Mouse (Mus musculus) liver, embryonic 11.5 days (tissue): ENCODE data around the gene Twnk. TPM values are rescaled to one million over a fixed set of nuclear protein-coding genes. Genes with fewer than 3 reads are reported as not detected.
"Not testable (repeated sequence)": the region's sequence is repeated elsewhere in the genome, so short reads cannot be mapped to it uniquely, and the experiment has no call there.

Experiments
- ATAC-seq: fragments of 200-750 bp; cut with Nextera tagmentation; replicated peaks from 2 replicates; pipeline ENCODE4 v1.8.0; 2017; ENCODE audit warnings: moderate number of reproducible peaks, mild to moderate bottlenecking, moderate TSS enrichment, moderate library complexity; ENCODE audit not compliant: low FRiP score
- DNase-seq: peaks from one replicate; pipeline ENCODE4 v3.0.0-alpha.2; 2017; ENCODE audit warnings: low spot score
- H3K27ac ChIP-seq: fragments of 300-500 bp; sonication (generic); 2 replicates; pipeline ENCODE4 v1.5.1; 2014; ENCODE audit warnings: mild to moderate bottlenecking, low read depth, low read length, control low read depth
- H3K27me3 ChIP-seq: fragments of 300-500 bp; sonication (generic); replicated peaks from 2 replicates; pipeline ENCODE4 v1.6.1; 2014; ENCODE audit warnings: low read length, mixed read lengths; ENCODE audit not compliant: control insufficient read depth, insufficient read depth
- H3K36me3 ChIP-seq: fragments of 300-500 bp; sonication (generic); 2 replicates; pipeline ENCODE4 v1.6.1; 2014; ENCODE audit warnings: mild to moderate bottlenecking, low read length, moderate library complexity, mixed read lengths; ENCODE audit not compliant: control insufficient read depth, insufficient read depth
- H3K4me1 ChIP-seq: fragments of 300-500 bp; sonication (generic); replicated peaks from 2 replicates; pipeline ENCODE4 v1.6.1; 2014; ENCODE audit warnings: low read length, mixed read lengths; ENCODE audit not compliant: control insufficient read depth, insufficient read depth
- H3K4me2 ChIP-seq: fragments of 300-500 bp; sonication (generic); 2 replicates; pipeline ENCODE4 v1.6.1; 2014; ENCODE audit warnings: mild to moderate bottlenecking, control low read depth, moderate library complexity
- H3K4me3 ChIP-seq: fragments of 300-500 bp; sonication (generic); 2 replicates; pipeline ENCODE4 v1.5.1; 2014; ENCODE audit warnings: low read depth, low read length, control low read depth
- H3K9ac ChIP-seq: fragments of 300-500 bp; sonication (generic); 2 replicates; pipeline ENCODE4 v1.6.1; 2014; ENCODE audit warnings: low read depth, low read length, control low read depth
- H3K9me3 ChIP-seq: fragments of 300-500 bp; sonication (generic); 2 replicates; pipeline ENCODE4 v1.6.1; 2016; ENCODE audit warnings: low read length, inconsistent platforms, mixed read lengths; ENCODE audit not compliant: control insufficient read depth
- WGBS: fragments of 180-500 bp; shearing (Covaris S2); extraction: QIAGEN DNeasy Blood & Tissue Kit; methylation state at CpG from one replicate; pipeline ENCODE4 v1.1.7; 2014; 5-methylcytosine and 5-hydroxymethylcytosine counted together
- polyA plus RNA-seq: library from polyadenylated mRNA; unstranded; fragments of >200 nt; fragmentation: Nextera tagmentation; extraction: Ambion mirVana; gene quantifications from 2 replicates; pipeline ENCODE4 v1.2.1, GENCODE M21; 2014

Gene Twnk
- polyA plus RNA-seq, 1 experiment from 2014 or later, result 25.1 TPM

- no peaks in the 10 kb centered on the region; the same call in 1 of the 2 replicates for H3K36me3 ChIP-seq
- peaks cover 6% of the 10 kb centered on the region for H3K27me3 ChIP-seq
- H3K9ac ChIP-seq, result no peak overlapping the region
- no peak for DNase-seq
- no peak overlapping the region for H3K27ac ChIP-seq
- H3K4me2 ChIP-seq, result no peak overlapping the region
- no peak for ATAC-seq
- peaks cover 8% of the 10 kb centered on the region; the same call in 1 of the 2 replicates for H3K4me1 ChIP-seq
- WGBS, result 59% methylated on average over 17 of the region's 17 CpGs
- 0 out of 2 replicates have a peak overlapping the region, but pooled peaks have one; percentile 1 for H3K4me3 ChIP-seq
- H3K9me3 ChIP-seq, result no peaks in the 10 kb centered on the region
These were observed 27.3 kb downstream of the Twnk start for GRCm38 (mm10) chr19:45032570-45033332.

DNA sequence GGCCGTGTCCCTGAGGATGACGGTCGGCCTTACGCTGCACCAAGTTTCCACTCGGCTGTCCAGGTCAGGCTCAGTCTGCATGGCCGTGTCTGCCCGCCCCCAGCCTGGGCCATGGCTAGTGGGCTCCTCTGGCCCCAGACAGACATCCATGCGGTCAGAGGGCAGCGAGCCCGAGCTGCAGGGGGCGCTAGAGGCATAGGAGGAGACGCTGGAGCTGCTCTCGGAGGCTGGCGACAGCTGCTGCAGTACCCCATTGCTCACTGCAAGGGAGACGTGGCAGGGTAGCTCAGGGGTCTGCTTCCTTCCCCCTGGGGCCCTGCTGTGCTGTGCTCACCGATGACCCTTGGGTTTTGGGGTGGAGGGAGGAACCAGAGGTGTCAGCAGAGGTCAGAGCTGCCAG lies 31.4 kb downstream of the Twnk start:
- no peak overlapping the region for H3K9ac ChIP-seq
- H3K36me3 ChIP-seq, result no peaks in the 10 kb centered on the region
- H3K9me3 ChIP-seq, result no peaks in the 10 kb centered on the region
- peaks cover 34% of the 10 kb centered on the region for H3K27me3 ChIP-seq
- WGBS, result 34% methylated on average over 16 of the region's 16 CpGs
- no peak overlapping the region for H3K27ac ChIP-seq
- DNase-seq, result peak; percentile 63
- H3K4me3 ChIP-seq, result no peak overlapping the region
- ATAC-seq, result peak; percentile 63; the same call in 1 of the 2 replicates
- H3K4me1 ChIP-seq, result no peaks in the 10 kb centered on the region; the same call in 1 of the 2 replicates
- no peak overlapping the region; the same call in 1 of the 2 replicates for H3K4me2 ChIP-seq

- not testable (repeated sequence) for H3K4me1 ChIP-seq, DNase-seq, ATAC-seq, H3K9ac ChIP-seq, H3K27ac ChIP-seq, H3K9me3 ChIP-seq, H3K36me3 ChIP-seq, H3K4me3 ChIP-seq, H3K4me2 ChIP-seq
- H3K27me3 ChIP-seq, result peaks cover 37% of the 10 kb centered on the region
- WGBS, result 81% methylated on average over 7 of the region's 7 CpGs
These were observed 32.7 kb downstream of the Twnk start for GRCm38 (mm10) chr19:45038198-45038597.

GRCm38 (mm10) chr19:45040214-45040613 lies 34.8 kb downstream of the Twnk start:
- WGBS, result 44% methylated on average over 13 of the region's 13 CpGs
- Histone ChIP-seq H3K27me3 (peaks cover 50% of the 10 kb centered on the region), H3K4me1 (no peaks in the 10 kb centered on the region; the same call in 1 of the 2 replicates), H3K36me3 (no peaks in the 10 kb centered on the region), H3K27ac (no peak overlapping the region), H3K9ac (no peak overlapping the region), H3K4me2 (no peak overlapping the region), H3K4me3 (no peak overlapping the region), H3K9me3 (no peaks in the 10 kb centered on the region)
- DNase-seq (no peak), ATAC-seq (no peak)

DNA sequence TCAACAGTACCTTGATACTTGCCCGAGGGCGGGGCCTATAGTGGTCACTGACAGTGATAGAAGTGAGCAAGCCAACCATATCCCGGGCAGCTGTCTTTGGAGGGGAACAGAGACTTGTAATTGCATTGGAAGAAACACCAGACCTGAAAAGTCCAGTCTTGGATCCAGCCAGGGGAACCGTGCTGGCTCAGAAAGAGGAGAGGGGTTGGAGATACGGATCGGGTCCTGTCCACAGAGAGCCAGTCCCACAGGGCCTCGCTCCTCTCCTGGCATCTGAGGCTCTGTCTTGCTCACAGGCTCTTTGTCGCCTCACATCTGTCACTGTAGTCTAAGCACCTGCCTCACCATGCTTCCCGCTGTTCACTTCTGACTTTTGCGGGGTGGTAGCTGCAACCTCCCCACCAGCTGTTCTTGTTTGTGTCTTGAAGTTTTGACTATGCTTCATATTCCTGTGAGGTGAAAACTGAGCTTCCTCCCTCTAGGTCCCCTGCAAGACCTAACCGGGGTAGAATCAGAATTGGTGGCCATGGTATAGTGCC lies 39.0 kb downstream of the Twnk start:
- Histone ChIP-seq H3K4me2 (no peak overlapping the region), H3K9me3 (no peaks in the 10 kb centered on the region), H3K4me1 (peaks cover 20% of the 10 kb centered on the region), H3K27ac (no peak overlapping the region), H3K36me3 (no peaks in the 10 kb centered on the region), H3K4me3 (no peak overlapping the region), H3K27me3 (peaks cover 61% of the 10 kb centered on the region), H3K9ac (no peak overlapping the region)
- DNase-seq (no peak), ATAC-seq (no peak)
- WGBS, result 55% methylated on average over 11 of the region's 11 CpGs

DNA sequence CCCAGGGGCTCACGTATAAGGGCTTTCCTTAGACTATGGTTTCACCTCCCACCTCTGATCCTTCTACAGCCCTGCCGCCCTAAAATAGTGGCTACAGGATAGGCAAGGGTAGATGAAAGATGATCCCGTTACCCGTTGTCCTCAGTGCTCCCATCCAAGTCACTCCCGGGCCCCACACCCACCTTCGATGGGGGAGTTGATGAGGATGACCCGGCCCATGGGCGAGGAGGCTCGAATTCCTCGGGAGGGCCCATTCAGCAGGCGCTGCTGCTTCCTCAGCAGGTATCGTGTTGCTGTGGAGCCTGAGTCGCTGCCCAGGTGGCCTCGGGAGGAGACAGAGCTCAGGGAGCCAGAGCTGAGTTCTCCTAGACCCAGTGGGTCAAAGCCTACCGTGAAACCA lies 39.8 kb downstream of the Twnk start:
- H3K36me3 ChIP-seq, result no peaks in the 10 kb centered on the region
- H3K27me3 ChIP-seq, result peaks cover 58% of the 10 kb centered on the region
- no peak overlapping the region for H3K27ac ChIP-seq
- H3K9ac ChIP-seq, result no peak overlapping the region
- no peak overlapping the region for H3K4me3 ChIP-seq
- WGBS, result 36% methylated on average over 15 of the region's 15 CpGs
- ATAC-seq, result no peak
- no peak for DNase-seq
- no peaks in the 10 kb centered on the region for H3K9me3 ChIP-seq
- peaks cover 20% of the 10 kb centered on the region for H3K4me1 ChIP-seq
- no peak overlapping the region for H3K4me2 ChIP-seq

- no peaks in the 10 kb centered on the region for H3K36me3 ChIP-seq
- H3K4me2 ChIP-seq, result peak within 1 kb of the TSS; percentile 93
- ATAC-seq, result no peak
- H3K27me3 ChIP-seq, result peaks cover 54% of the 10 kb centered on the region
- H3K27ac ChIP-seq, result no peak within 1 kb of the TSS
- no peaks in the 10 kb centered on the region for H3K9me3 ChIP-seq
- no peak for DNase-seq
- peaks cover 20% of the 10 kb centered on the region for H3K4me1 ChIP-seq
- H3K9ac ChIP-seq, result no peak within 1 kb of the TSS
- 67% methylated on average over 5 of the region's 5 CpGs for WGBS
- H3K4me3 ChIP-seq, result peak within 1 kb of the TSS; percentile 56
These were observed 40.2 kb downstream of the Twnk start, which contains the start of gene Pdzd7 for GRCm38 (mm10) chr19:45045651-45046050. Gene Pdzd7, minus strand, starts transcription at chr19:45045717.

- WGBS, result 3% methylated on average over 34 of the region's 34 CpGs
- Histone ChIP-seq H3K9me3 (no peaks in the 10 kb centered on the region), H3K9ac (peak overlapping the region; percentile 64), H3K4me3 (peak overlapping the region; percentile 56), H3K27me3 (peaks cover 47% of the 10 kb centered on the region), H3K4me2 (peak overlapping the region; percentile 93), H3K36me3 (no peaks in the 10 kb centered on the region), H3K27ac (0 out of 2 replicates have a peak overlapping the region, but pooled peaks have one; percentile 75), H3K4me1 (peaks cover 20% of the 10 kb centered on the region)
- DNase-seq, result no peak
- peak; percentile 55; the same call in 1 of the 2 replicates for ATAC-seq
These were observed 41.3 kb downstream of the Twnk start for GRCm38 (mm10) chr19:45046523-45047321.
